Mouse (Mus musculus): ENCODE results near the gene Tex35. TPM values are rescaled to one million over a fixed set of nuclear protein-coding genes. Genes with fewer than 3 reads are reported as not detected.
A peak's percentile ranks its signal among the peaks of the same experiment; 100 is the strongest.

The Tex35 gene
- total and polyA plus RNA-seq, 2 experiments = 0.09 to 0.11 TPM

GRCm38 (mm10) chr1:157080071-157080470 lies 28.4 kb downstream of the Tex35 start:
- H3K36me3 ChIP-seq (ENCODE audit: control insufficient read depth, insufficient read depth, low read length) = no peaks in the 10 kb centered on the region
- 35% methylated on average over 7 of the region's 7 CpGs for WGBS
- no peak overlapping the region for H3K4me3 ChIP-seq (ENCODE audit: insufficient read depth, low read depth, low read length)
- peaks cover 11% of the 10 kb centered on the region; the same call in 1 of the 2 replicates for H3K4me1 ChIP-seq (ENCODE audit: control insufficient read depth, insufficient read depth, low read length)
- peak overlapping the region; percentile 43 for H3K27ac ChIP-seq (replicated peaks; ENCODE audit: insufficient read depth, low read depth, low read length)
- TF ChIP-seq POLR2A (IDR thresholded peaks at IDR 0.05; ENCODE audit: extremely low read depth, insufficient read depth, low read length) = no peak
- H3K79me2 ChIP-seq (ENCODE audit: control insufficient read depth, insufficient read depth, low read length) = no peaks in the 10 kb centered on the region
- no peaks in the 10 kb centered on the region for H3K27me3 ChIP-seq (ENCODE audit: control insufficient read depth, insufficient read depth, low read length)
- peak; percentile 64 for DNase-seq (ENCODE audit: extremely low read depth, low read depth, low spot score)
- no peak overlapping the region for H3K9ac ChIP-seq (ENCODE audit: low read depth, low read length)

- Histone ChIP-seq H3K36me3 (ENCODE audit: control insufficient read depth, insufficient read depth, low read length) (no peaks in the 10 kb centered on the region), H3K9ac (ENCODE audit: low read depth, low read length) (no peak overlapping the region), H3K4me3 (ENCODE audit: insufficient read depth, low read depth, low read length) (no peak overlapping the region), H3K27ac (replicated peaks; ENCODE audit: insufficient read depth, low read depth, low read length) (peak overlapping the region; percentile 43), H3K27me3 (ENCODE audit: control insufficient read depth, insufficient read depth, low read length) (no peaks in the 10 kb centered on the region), H3K79me2 (ENCODE audit: control insufficient read depth, insufficient read depth, low read length) (no peaks in the 10 kb centered on the region), H3K4me1 (ENCODE audit: control insufficient read depth, insufficient read depth, low read length) (peaks cover 11% of the 10 kb centered on the region; the same call in 1 of the 2 replicates)
- TF ChIP-seq POLR2A (IDR thresholded peaks at IDR 0.05; ENCODE audit: extremely low read depth, insufficient read depth, low read length) = no peak
- peak; percentile 83 for TF ChIP-seq CTCF (IDR thresholded peaks at IDR 0.05; ENCODE audit: low read depth, low read length)
- DNase-seq (ENCODE audit: extremely low read depth, low read depth, low spot score) = peak; percentile 35
- WGBS = 42% methylated on average over 11 of the region's 11 CpGs
These were observed 29.0 kb downstream of the Tex35 start for GRCm38 (mm10) chr1:157079384-157080025.

GRCm38 (mm10) chr1:157076781-157077705 lies 31.4 kb downstream of the Tex35 start:
- peak overlapping the region; percentile 41 for H3K27ac ChIP-seq (replicated peaks; ENCODE audit: insufficient read depth, low read depth, low read length)
- no peaks in the 10 kb centered on the region for H3K36me3 ChIP-seq (ENCODE audit: control insufficient read depth, insufficient read depth, low read length)
- 30% methylated on average over 43 of the region's 43 CpGs for WGBS
- peaks cover 11% of the 10 kb centered on the region; the same call in 1 of the 2 replicates for H3K4me1 ChIP-seq (ENCODE audit: control insufficient read depth, insufficient read depth, low read length)
- H3K79me2 ChIP-seq (ENCODE audit: control insufficient read depth, insufficient read depth, low read length) = no peaks in the 10 kb centered on the region
- peak; percentile 92 for DNase-seq (ENCODE audit: extremely low read depth, low read depth, low spot score)
- TF ChIP-seq CTCF (IDR thresholded peaks at IDR 0.05; ENCODE audit: low read depth, low read length) = peak; percentile 98
- TF ChIP-seq POLR2A (IDR thresholded peaks at IDR 0.05; ENCODE audit: extremely low read depth, insufficient read depth, low read length) = no peak
- peak overlapping the region; percentile 0; the same call in 1 of the 2 replicates for H3K4me3 ChIP-seq (ENCODE audit: insufficient read depth, low read depth, low read length)
- no peak overlapping the region for H3K9ac ChIP-seq (ENCODE audit: low read depth, low read length)
- no peaks in the 10 kb centered on the region for H3K27me3 ChIP-seq (ENCODE audit: control insufficient read depth, insufficient read depth, low read length)

- Histone ChIP-seq H3K27ac (replicated peaks; ENCODE audit: insufficient read depth, low read depth, low read length) (peak overlapping the region; percentile 41), H3K27me3 (ENCODE audit: control insufficient read depth, insufficient read depth, low read length) (no peaks in the 10 kb centered on the region), H3K4me3 (ENCODE audit: insufficient read depth, low read depth, low read length) (no peak overlapping the region), H3K36me3 (ENCODE audit: control insufficient read depth, insufficient read depth, low read length) (no peaks in the 10 kb centered on the region), H3K79me2 (ENCODE audit: control insufficient read depth, insufficient read depth, low read length) (no peaks in the 10 kb centered on the region), H3K4me1 (ENCODE audit: control insufficient read depth, insufficient read depth, low read length) (peaks cover 11% of the 10 kb centered on the region; the same call in 1 of the 2 replicates), H3K9ac (ENCODE audit: low read depth, low read length) (no peak overlapping the region)
- TF ChIP-seq POLR2A (IDR thresholded peaks at IDR 0.05; ENCODE audit: extremely low read depth, insufficient read depth, low read length) = no peak
- TF ChIP-seq CTCF (IDR thresholded peaks at IDR 0.05; ENCODE audit: low read depth, low read length) = peak; percentile 99
- peak; percentile 74 for DNase-seq (ENCODE audit: extremely low read depth, low read depth, low spot score)
- WGBS = 2% methylated on average over 15 of the region's 15 CpGs
These were observed 32.2 kb downstream of the Tex35 start for GRCm38 (mm10) chr1:157076257-157076656.

- Histone ChIP-seq H3K36me3 (ENCODE audit: control insufficient read depth, insufficient read depth, low read length) (no peaks in the 10 kb centered on the region), H3K4me3 (ENCODE audit: insufficient read depth, low read depth, low read length) (no peak overlapping the region), H3K9ac (ENCODE audit: low read depth, low read length) (no peak overlapping the region), H3K79me2 (ENCODE audit: control insufficient read depth, insufficient read depth, low read length) (no peaks in the 10 kb centered on the region), H3K4me1 (ENCODE audit: control insufficient read depth, insufficient read depth, low read length) (0 out of 2 replicates have a peak, but pooled peaks cover 4% of the 10 kb centered on the region), H3K27ac (replicated peaks; ENCODE audit: insufficient read depth, low read depth, low read length) (no peak overlapping the region), H3K27me3 (ENCODE audit: control insufficient read depth, insufficient read depth, low read length) (no peaks in the 10 kb centered on the region)
- 88% methylated on average over 7 of the region's 7 CpGs for WGBS
- DNase-seq (ENCODE audit: extremely low read depth, low read depth, low spot score) = no peak
- TF ChIP-seq CTCF (IDR thresholded peaks at IDR 0.05; ENCODE audit: low read depth, low read length) = no peak
- TF ChIP-seq POLR2A (IDR thresholded peaks at IDR 0.05; ENCODE audit: extremely low read depth, insufficient read depth, low read length) = no peak
These were observed 33.5 kb downstream of the Tex35 start for GRCm38 (mm10) chr1:157074937-157075336.
